In genomic region chr16:9046864-9047263, GRCm38 (mm10) we compare ENCODE assay signal across 30 mouse cellular contexts.
A peak's percentile ranks its signal among the peaks of the same experiment; 100 is the strongest.
DNase-seq lines count a peak whose midpoint lies in the region; ATAC-seq and TF ChIP-seq lines count a peak whose summit lies in the region.
"Had no signal": no experiment of that assay in that cellular context is flagged by ENCODE, and none has a peak within 500 bp of the region (broad histone marks: within the 10 kb centered on the region; RNA-seq: fewer than 3 reads in every experiment).

No protein-coding gene starts in this region.

- 41% methylated on average over 2 of the region's 2 CpGs for WGBS in heart, embryonic 12.5 days
- WGBS in heart, embryonic 10.5 days = 67% methylated on average over 2 of the region's 2 CpGs
- 58% methylated on average over 2 of the region's 2 CpGs for WGBS in liver, embryonic 16.5 days (ENCODE audit: insufficient replicate concordance)

- H3K4me2 ChIP-seq in heart, embryonic 12.5 days = no peak overlapping the region
- H3K4me2 ChIP-seq in liver, embryonic 16.5 days (ENCODE audit: low read depth, low read length) = no peak overlapping the region
- H3K4me2 ChIP-seq: heart, embryonic 15.5 days; hindbrain, embryonic 12.5 days; intestine, embryonic 15.5 days; limb, embryonic 12.5 days; midbrain, embryonic 15.5 days; stomach, embryonic 15.5 days had no signal

- no peak overlapping the region for H3K9ac ChIP-seq in heart, embryonic 12.5 days
- H3K9ac ChIP-seq in ES-E14 (ENCODE audit: insufficient read depth, low read depth, low read length, poor library complexity, severe bottlenecking) = no peak overlapping the region
- no peak overlapping the region for H3K9ac ChIP-seq in liver, embryonic 16.5 days (ENCODE audit: low read depth, low read length)
- H3K9ac ChIP-seq: heart, embryonic 15.5 days; hindbrain, embryonic 12.5 days; intestine, embryonic 15.5 days; limb, embryonic 12.5 days; midbrain, embryonic 15.5 days; stomach, embryonic 15.5 days had no signal

- H3K27ac ChIP-seq in heart, embryonic 12.5 days (ENCODE audit: poor library complexity, severe bottlenecking) = no peak overlapping the region
- H3K27ac ChIP-seq in heart, embryonic 10.5 days = no peak overlapping the region
- H3K27ac ChIP-seq in ES-E14 (ENCODE audit: insufficient read depth, low read depth, low read length, poor library complexity, severe bottlenecking) = no peak overlapping the region
- H3K27ac ChIP-seq in liver, embryonic 16.5 days (ENCODE audit: low read length) = no peak overlapping the region
- H3K27ac ChIP-seq: heart, adult 2 months; heart, embryonic 15.5 days; hindbrain, embryonic 12.5 days; hindbrain, postnatal 0 days; intestine, embryonic 15.5 days; layer of hippocampus, adult 2 months; left cerebral cortex, adult 2 months; limb, embryonic 12.5 days; macrophage; midbrain, embryonic 10.5 days; midbrain, embryonic 15.5 days; stomach, embryonic 15.5 days had no signal

- no peaks in the 10 kb centered on the region for H3K36me3 ChIP-seq in heart, embryonic 12.5 days
- no peaks in the 10 kb centered on the region for H3K36me3 ChIP-seq in heart, embryonic 10.5 days
- no peaks in the 10 kb centered on the region for H3K36me3 ChIP-seq in ES-E14 (ENCODE audit: control insufficient read depth, insufficient read depth, low read length, poor library complexity, severe bottlenecking)
- no peaks in the 10 kb centered on the region for H3K36me3 ChIP-seq in liver, embryonic 16.5 days (ENCODE audit: control insufficient read depth, insufficient read depth)
- H3K36me3 ChIP-seq: G1E; heart, embryonic 15.5 days; hindbrain, embryonic 12.5 days; intestine, embryonic 15.5 days; limb, embryonic 12.5 days; midbrain, embryonic 10.5 days; midbrain, embryonic 15.5 days; stomach, embryonic 15.5 days had no signal

- ATAC-seq in heart, embryonic 12.5 days (ENCODE audit: insufficient number of reproducible peaks, low FRiP score) = peak; percentile 85
- ATAC-seq in liver, embryonic 16.5 days (ENCODE audit: low read depth) = 0 out of 2 replicates have a peak, but pooled peaks have one; percentile 24
- ATAC-seq: forebrain, embryonic 14.5 days; hindbrain, postnatal 0 days; intestine, embryonic 15.5 days; lung, postnatal 0 days; midbrain, embryonic 15.5 days; Patski had no signal

- H3K27me3 ChIP-seq in heart, embryonic 12.5 days (replicated peaks) = no peaks in the 10 kb centered on the region
- H3K27me3 ChIP-seq in heart, embryonic 10.5 days (ENCODE audit: insufficient read depth, poor library complexity, severe bottlenecking) = no peaks in the 10 kb centered on the region
- H3K27me3 ChIP-seq in liver, embryonic 16.5 days (ENCODE audit: control insufficient read depth, insufficient read depth, low read depth, low read length) = no peaks in the 10 kb centered on the region
- H3K27me3 ChIP-seq: heart, embryonic 15.5 days; hindbrain, embryonic 12.5 days; intestine, embryonic 15.5 days; limb, embryonic 12.5 days; midbrain, embryonic 15.5 days; stomach, embryonic 15.5 days had no signal

- in situ Hi-C loops in ES-E14 (cut with MboI; ENCODE audit: low sequenced_read_pairs in 2 of 2, unreplicated experiment in 2 of 2) = no loop called here

- DNase-seq in heart, embryonic 10.5 days (ENCODE audit: low spot score) = no peak
- DNase-seq in ES-E14 (ENCODE audit: low read depth, low spot score) = no peak
- DNase-seq in c-Kit-negative CD71-positive TER-119-positive erythroid progenitor cells, embryonic 14.5 days (ENCODE audit: low read depth, low spot score) = peak; percentile 37
- no peak for DNase-seq in embryo, embryonic 9.5 days (ENCODE audit: extremely low spot score)
- DNase-seq: B cell, adult 2 months; cerebellum, adult 11 months; cerebellum, adult 9-11 months; gastrocnemius, postnatal 14 days; heart, adult 2 months; kidney, adult 2 months; kidney, postnatal 36 days; lung, adult 18-20 months; right cerebral cortex, postnatal 25 days had no signal

- H3K4me1 ChIP-seq in heart, embryonic 12.5 days (replicated peaks) = no peaks in the 10 kb centered on the region
- H3K4me1 ChIP-seq in heart, embryonic 10.5 days = no peaks in the 10 kb centered on the region
- 0 out of 4 replicates have a peak, but pooled peaks cover 0 to 3% of the 10 kb centered on the region in 2 experiments for H3K4me1 ChIP-seq in ES-E14 (ENCODE audit: control insufficient read depth in 2 of 2, insufficient read depth in 2 of 2, low read length in 2 of 2, poor library complexity in 1 of 2)
- no peaks in the 10 kb centered on the region for H3K4me1 ChIP-seq in liver, embryonic 16.5 days (ENCODE audit: control insufficient read depth, low read depth, low read length)
- H3K4me1 ChIP-seq: heart, embryonic 15.5 days; hindbrain, embryonic 12.5 days; intestine, embryonic 15.5 days; limb, embryonic 12.5 days; midbrain, embryonic 10.5 days; midbrain, embryonic 15.5 days; stomach, embryonic 15.5 days had no signal

- H3K4me3 ChIP-seq in heart, embryonic 12.5 days = no peak overlapping the region
- no peak overlapping the region for H3K4me3 ChIP-seq in heart, embryonic 10.5 days
- no peak overlapping the region for H3K4me3 ChIP-seq in ES-E14 (ENCODE audit: insufficient read depth in 1 of 2, low read depth in 1 of 2, low read length in 2 of 2, poor library complexity in 1 of 2, severe bottlenecking in 1 of 2)
- H3K4me3 ChIP-seq in liver, embryonic 16.5 days (ENCODE audit: low read depth, low read length) = no peak overlapping the region
- H3K4me3 ChIP-seq: heart, adult 2 months; heart, embryonic 15.5 days; hindbrain, embryonic 12.5 days; intestine, embryonic 15.5 days; layer of hippocampus, adult 2 months; left cerebral cortex, adult 2 months; limb, embryonic 12.5 days; midbrain, embryonic 10.5 days; midbrain, embryonic 15.5 days; stomach, embryonic 15.5 days had no signal

- H3K9me3 ChIP-seq in heart, embryonic 12.5 days (replicated peaks) = 0 out of 2 replicates have a peak, but pooled peaks cover 3% of the 10 kb centered on the region
- H3K9me3 ChIP-seq in heart, embryonic 10.5 days = no peaks in the 10 kb centered on the region
- no peaks in the 10 kb centered on the region for H3K9me3 ChIP-seq in ES-E14 (ENCODE audit: control insufficient read depth, insufficient read depth, low read depth, low read length)
- no peaks in the 10 kb centered on the region for H3K9me3 ChIP-seq in liver, embryonic 16.5 days (replicated peaks; ENCODE audit: control insufficient read depth, low read length)
- H3K9me3 ChIP-seq: G1E; heart, embryonic 15.5 days; hindbrain, embryonic 12.5 days; intestine, embryonic 15.5 days; limb, embryonic 12.5 days; midbrain, embryonic 10.5 days; midbrain, embryonic 15.5 days; stomach, embryonic 15.5 days had no signal

TF ChIP-seq in ES-E14, 5 proteins besides CTCF, POLR2A, EP300 and RAD21:
- TF ChIP-seq CHD2 (IDR thresholded peaks at IDR 0.05; ENCODE audit: low read depth, low read length) (no peak), MAFK (IDR thresholded peaks at IDR 0.05; ENCODE audit: insufficient read depth, low read depth, low read length) (peak; percentile 88), ZC3H11A (IDR thresholded peaks at IDR 0.05; ENCODE audit: borderline replicate concordance, low read depth, low read length) (no peak), ZNF384 (IDR thresholded peaks at IDR 0.05; ENCODE audit: low read depth, low read length) (no peak), HCFC1 (IDR thresholded peaks at IDR 0.05; ENCODE audit: borderline replicate concordance, insufficient read depth, low read length) (no peak)
